Mouse (Mus musculus) small intestine, adult 2 months (tissue): ENCODE data around the gene Lrrc34.

Experiments
- CTCF ChIP-seq: fragments of 200-500 bp; IDR thresholded peaks from 2 replicates; pipeline ENCODE4 v1.5.1; 2012; ENCODE audit warnings: low read depth, mild to moderate bottlenecking, control low read depth, inconsistent platforms, low read length, moderate library complexity, mixed read lengths; ENCODE audit not compliant: insufficient replicate concordance, insufficient read length; ENCODE audit errors: extremely low read depth
- POLR2A ChIP-seq: fragments of 200-500 bp; IDR thresholded peaks from 2 replicates; pipeline ENCODE4 v1.6.1; 2012; ENCODE audit warnings: low read depth, mild to moderate bottlenecking, control low read depth, inconsistent platforms, low read length, moderate library complexity

DNA sequence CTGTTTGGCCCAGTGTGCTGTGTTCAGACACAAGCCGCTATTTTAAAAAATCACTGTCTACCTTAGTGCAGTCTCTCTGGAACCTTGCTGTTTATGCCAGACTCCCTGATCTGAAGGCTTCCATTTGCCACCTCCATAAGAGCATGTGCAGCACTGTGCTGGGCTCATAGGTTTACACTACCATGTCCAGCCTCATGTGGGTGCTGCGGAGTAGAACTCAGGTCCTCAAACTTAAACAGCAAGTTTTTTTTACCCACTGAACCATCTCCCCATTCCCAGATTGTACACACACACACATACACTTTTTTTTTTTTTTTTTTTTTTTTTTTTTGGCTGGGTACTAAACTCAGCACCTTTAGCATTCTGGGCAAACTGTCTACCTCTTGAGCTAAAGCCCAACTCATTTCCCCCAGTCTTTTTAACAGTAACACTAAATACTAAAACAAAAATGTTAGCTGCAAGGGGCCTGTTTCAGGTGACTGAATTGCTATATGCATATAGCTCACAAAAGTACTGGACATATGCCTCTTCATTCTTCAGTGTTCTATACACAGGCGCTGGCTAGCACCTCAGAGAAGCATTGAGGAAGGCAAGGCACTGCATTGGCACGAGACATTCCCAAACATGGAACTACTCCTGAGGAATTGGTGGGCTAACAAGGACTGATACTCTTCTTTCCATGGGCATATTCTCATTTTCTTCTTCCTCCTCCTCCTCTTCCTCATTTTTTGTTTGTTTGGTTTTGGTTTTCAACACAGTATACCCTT lies 53.8 kb downstream of the Lrrc34 start:
- TF ChIP-seq CTCF (no peak), POLR2A (no peak)
